Mouse (Mus musculus) WW6 (cell line): ENCODE measurements around the gene Tfpi.
"Not testable (repeated sequence)": the region's sequence is repeated elsewhere in the genome, so short reads cannot be mapped to it uniquely, and the experiment has no call there.

Experiments
- DNase-seq: peaks from one replicate; pipeline ENCODE4 v3.0.0-alpha.2; 2013; ENCODE audit warnings: low read depth, low spot score

Tfpi gene

GRCm38 (mm10) chr2:84389075-84389474 lies 87.5 kb downstream of the Tfpi start:
- DNase-seq = no peak

- DNase-seq = not testable (repeated sequence)
Measured at GRCm38 (mm10) chr2:84388537-84388936, 88.0 kb downstream of the Tfpi start.

GRCm38 (mm10) chr2:84388023-84388416 lies 88.6 kb downstream of the Tfpi start:
- DNase-seq = no peak

GRCm38 (mm10) chr2:84387394-84388022 lies 89.1 kb downstream of the Tfpi start:
- no peak for DNase-seq

GRCm38 (mm10) chr2:84386563-84387393 lies 89.8 kb downstream of the Tfpi start:
- DNase-seq = no peak

GRCm38 (mm10) chr2:84384911-84385693 lies 91.5 kb downstream of the Tfpi start:
- no peak for DNase-seq

GRCm38 (mm10) chr2:84383828-84384227 lies 92.7 kb downstream of the Tfpi start:
- DNase-seq = no peak
